Mouse (Mus musculus) embryonic facial prominence, embryonic 13.5 days (tissue): ENCODE results near the gene Vmn2r3. TPM values are rescaled to one million over a fixed set of nuclear protein-coding genes. Genes with fewer than 3 reads are reported as not detected.

Experiments
- polyA plus RNA-seq: library from polyadenylated mRNA; unstranded; fragments of >200 nt; fragmentation: Nextera tagmentation; extraction: Ambion mirVana; gene quantifications from 2 replicates; pipeline ENCODE4 v1.2.1, GENCODE M21; 2015

Gene Vmn2r3
- polyA plus RNA-seq, 1 experiment from 2014 or later = not detected

Other genes starting within 250 kb of the Vmn2r3 start
- gene Vmn2r1, start 208.2 kb downstream of the Vmn2r3 start, polyA plus RNA-seq = 0.04 and 0.07 TPM in 2 replicates
- not detected in 2 replicates for gene Vmn2r2, start 147.8 kb downstream of the Vmn2r3 start, polyA plus RNA-seq
- gene Vmn2r4, start 125.7 kb upstream of the Vmn2r3 start, polyA plus RNA-seq = not detected in 2 replicates
- not detected in 2 replicates for gene Vmn2r5, start 220.1 kb upstream of the Vmn2r3 start, polyA plus RNA-seq